Mouse (Mus musculus): ENCODE data around the gene Cacnb4. TPM values are rescaled to one million over a fixed set of nuclear protein-coding genes. Genes with fewer than 3 reads are reported as not detected.

The Cacnb4 gene
- polyA plus RNA-seq, 1 experiment, result not detected

- H3K36me3 ChIP-seq (ENCODE audit: control insufficient read depth), result no peaks in the 10 kb centered on the region
- peak within 1 kb of the TSS; percentile 47 for H3K4me3 ChIP-seq (replicated peaks)
- no peak for TF ChIP-seq TAL1 (IDR thresholded peaks at IDR 0.05; ENCODE audit: low read length)
- no peak for TF ChIP-seq GATA1 (IDR thresholded peaks at IDR 0.05; ENCODE audit: low read length)
- H3K27me3 ChIP-seq (ENCODE audit: control insufficient read depth), result no peaks in the 10 kb centered on the region
- H3K4me1 ChIP-seq (ENCODE audit: control insufficient read depth), result peaks cover 8% of the 10 kb centered on the region
- no peaks in the 10 kb centered on the region for H3K9me3 ChIP-seq (ENCODE audit: control insufficient read depth, low read length)
Measured at GRCm38 (mm10) chr2:52378448-52378804, 298.2 kb downstream of the Cacnb4 start, which contains the start of gene Neb. Gene Neb (minus strand): TSS chr2:52378474.

Other genes with a start within 250 kb of the Cacnb4 start
- gene Stam2, start 65.5 kb upstream of the Cacnb4 start, polyA plus RNA-seq (2012), result 0.06 and 0.17 TPM in 2 replicates
- gene Fmnl2, start 181.0 kb upstream of the Cacnb4 start, polyA plus RNA-seq (2012), result not detected in 2 replicates

Data from erythroblast, embryonic 14.5 days (primary cell).